Mouse (Mus musculus): ENCODE data around the gene Hmgcr.

- TF ChIP-seq CTCF (IDR thresholded peaks at IDR 0.05; ENCODE audit: low read depth): no peak
- no peak for TF ChIP-seq EP300 (IDR thresholded peaks at IDR 0.05; ENCODE audit: low read depth)
These were observed 26.6 kb downstream of the Hmgcr start for GRCm38 (mm10) chr13:96644168-96644567.
